ENCODE assay signal across 8 mouse cellular contexts in the genomic region with DNA sequence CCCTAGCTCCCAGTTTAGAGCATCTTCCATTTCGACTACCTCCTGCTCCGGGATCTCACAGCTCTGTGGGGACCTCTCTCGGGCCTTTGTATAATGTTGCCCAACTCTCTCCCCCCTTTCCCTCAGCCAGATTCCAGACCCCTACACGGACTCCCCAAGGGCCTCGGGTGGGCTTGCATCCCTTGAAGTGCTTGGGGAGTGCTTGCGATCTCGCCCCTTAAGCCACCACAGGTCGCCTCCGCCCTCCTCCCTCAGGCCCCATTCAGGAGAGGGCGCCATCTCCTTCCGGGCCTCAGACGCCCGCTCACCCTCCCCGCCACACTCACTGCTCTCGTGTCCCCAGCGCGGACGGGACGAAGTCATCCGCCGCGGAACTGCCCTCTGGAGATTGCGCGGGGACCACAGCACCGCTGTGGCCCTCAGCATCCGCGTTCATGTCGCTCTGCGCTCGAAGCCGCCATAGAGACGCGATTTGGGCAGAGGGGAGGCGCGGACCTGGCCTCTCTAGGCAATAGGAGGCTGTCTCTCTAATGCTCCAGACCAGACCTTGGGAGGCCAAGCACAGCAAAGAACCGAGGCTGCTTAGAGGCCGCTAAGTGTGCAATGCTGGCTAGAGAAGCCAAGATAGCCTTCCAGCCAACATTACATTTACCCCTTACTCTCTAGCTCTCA. TPM values are rescaled to one million over a fixed set of nuclear protein-coding genes. Genes with fewer than 3 reads are reported as not detected.
DNase-seq lines count a peak whose midpoint lies in the region; ATAC-seq and TF ChIP-seq lines count a peak whose summit lies in the region.

TSS of gene Eef1akmt2 (minus strand) at position 501 of the 672 bp plus-strand sequence.

- peak; percentile 80 for TF ChIP-seq POLR2A in testis, adult 2 months (IDR thresholded peaks at IDR 0.05; ENCODE audit: control insufficient read depth, low read depth, low read length)

- no peaks in the 10 kb centered on the region for H3K27me3 ChIP-seq in forebrain, embryonic 11.5 days (ENCODE audit: control insufficient read depth, insufficient read depth, low read length)
- H3K27me3 ChIP-seq in heart, postnatal 0 days (ENCODE audit: control insufficient read depth, insufficient read depth, low read length): no peaks in the 10 kb centered on the region
- no peaks in the 10 kb centered on the region for H3K27me3 ChIP-seq in liver, embryonic 16.5 days (ENCODE audit: control insufficient read depth, insufficient read depth, low read depth, low read length)
- H3K27me3 ChIP-seq in neural tube, embryonic 13.5 days: no peaks in the 10 kb centered on the region
- H3K27me3 ChIP-seq in testis, adult 2 months (ENCODE audit: control insufficient read depth, insufficient read depth, low read length): no peaks in the 10 kb centered on the region

- H3K9me3 ChIP-seq in forebrain, embryonic 11.5 days (ENCODE audit: control insufficient read depth, low read length): no peaks in the 10 kb centered on the region
- H3K9me3 ChIP-seq in heart, postnatal 0 days (replicated peaks; ENCODE audit: control insufficient read depth, low read length): no peaks in the 10 kb centered on the region
- no peaks in the 10 kb centered on the region for H3K9me3 ChIP-seq in liver, embryonic 16.5 days (replicated peaks; ENCODE audit: control insufficient read depth, low read length)
- H3K9me3 ChIP-seq in neural tube, embryonic 13.5 days: no peaks in the 10 kb centered on the region

- H3K36me3 ChIP-seq in forebrain, embryonic 11.5 days (ENCODE audit: control insufficient read depth, insufficient read depth, low read length): no peaks in the 10 kb centered on the region
- peaks cover 35% of the 10 kb centered on the region for H3K36me3 ChIP-seq in heart, postnatal 0 days (replicated peaks; ENCODE audit: control insufficient read depth, insufficient read depth, low read length)
- no peaks in the 10 kb centered on the region for H3K36me3 ChIP-seq in liver, embryonic 16.5 days (ENCODE audit: control insufficient read depth, insufficient read depth)
- peaks cover 30% of the 10 kb centered on the region for H3K36me3 ChIP-seq in neural tube, embryonic 13.5 days
- peaks cover 1% of the 10 kb centered on the region; the same call in 1 of the 2 replicates for H3K36me3 ChIP-seq in testis, adult 2 months (ENCODE audit: control insufficient read depth, insufficient read depth, low read length)

- peak; percentile 94 for ATAC-seq in forebrain, embryonic 11.5 days (replicated peaks; ENCODE audit: low FRiP score)
- peak; percentile 92 for ATAC-seq in heart, postnatal 0 days (ENCODE audit: insufficient read depth, low read depth)
- ATAC-seq in liver, embryonic 16.5 days (ENCODE audit: low read depth): peak; percentile 91
- peak; percentile 97 for ATAC-seq in neural tube, embryonic 13.5 days (ENCODE audit: low read depth)

- DNase-seq in CD8-positive naive resting alpha-beta T cell, adult 2 months (ENCODE audit: low read depth in 2 of 2, low spot score in 2 of 2): peak; percentile 65 to 72
- DNase-seq in c-Kit-positive CD71-negative TER-119-negative erythroid progenitor cells, embryonic 14.5 days (ENCODE audit: low read depth): peak; percentile 65
- peak; percentile 91 for DNase-seq in forebrain, embryonic 11.5 days (ENCODE audit: low spot score)
- DNase-seq in heart, postnatal 0 days (ENCODE audit: low spot score): peak; percentile 80
- DNase-seq in kidney, postnatal 4 days: peak; percentile 87 to 92

- H3K27ac ChIP-seq in forebrain, embryonic 11.5 days (ENCODE audit: low read depth, low read length): peak within 1 kb of the TSS; percentile 98
- peak within 1 kb of the TSS; percentile 95 for H3K27ac ChIP-seq in heart, postnatal 0 days (ENCODE audit: low read depth)
- H3K27ac ChIP-seq in liver, embryonic 16.5 days (ENCODE audit: low read length): peak within 1 kb of the TSS; percentile 90
- peak within 1 kb of the TSS; percentile 98 for H3K27ac ChIP-seq in neural tube, embryonic 13.5 days (replicated peaks)
- H3K27ac ChIP-seq in testis, adult 2 months (ENCODE audit: control insufficient read depth, insufficient read depth, low read depth, low read length): peak within 1 kb of the TSS; percentile 97

- peaks cover 5% of the 10 kb centered on the region; the same call in 1 of the 2 replicates for H3K4me1 ChIP-seq in forebrain, embryonic 11.5 days (replicated peaks; ENCODE audit: control insufficient read depth, insufficient read depth, low read length)
- peaks cover 7% of the 10 kb centered on the region; the same call in 1 of the 2 replicates for H3K4me1 ChIP-seq in heart, postnatal 0 days (ENCODE audit: control insufficient read depth, insufficient read depth)
- H3K4me1 ChIP-seq in liver, embryonic 16.5 days (ENCODE audit: control insufficient read depth, low read depth, low read length): peaks cover 8% of the 10 kb centered on the region
- peaks cover 14% of the 10 kb centered on the region for H3K4me1 ChIP-seq in neural tube, embryonic 13.5 days (replicated peaks)
- peaks cover 2% of the 10 kb centered on the region for H3K4me1 ChIP-seq in testis, adult 2 months (ENCODE audit: control insufficient read depth, insufficient read depth, low read length)

- peak within 1 kb of the TSS; percentile 76 for H3K4me3 ChIP-seq in forebrain, embryonic 11.5 days (ENCODE audit: low read depth, low read length)
- H3K4me3 ChIP-seq in heart, postnatal 0 days (ENCODE audit: low read depth, low read length): peak within 1 kb of the TSS; percentile 87
- H3K4me3 ChIP-seq in liver, embryonic 16.5 days (ENCODE audit: low read depth, low read length): peak within 1 kb of the TSS; percentile 83
- H3K4me3 ChIP-seq in neural tube, embryonic 13.5 days: peak within 1 kb of the TSS; percentile 67
- H3K4me3 ChIP-seq in testis, adult 2 months (ENCODE audit: control insufficient read depth, low read depth, low read length): peak within 1 kb of the TSS; percentile 100

- H3K4me2 ChIP-seq in forebrain, embryonic 11.5 days (ENCODE audit: low read depth, low read length, severe bottlenecking): peak within 1 kb of the TSS; percentile 66
- peak within 1 kb of the TSS; percentile 59 for H3K4me2 ChIP-seq in heart, postnatal 0 days (ENCODE audit: low read depth, low read length)
- H3K4me2 ChIP-seq in liver, embryonic 16.5 days (ENCODE audit: low read depth, low read length): peak within 1 kb of the TSS; percentile 74
- H3K4me2 ChIP-seq in neural tube, embryonic 13.5 days: peak within 1 kb of the TSS; percentile 67

- WGBS in forebrain, embryonic 11.5 days: under 1% methylated on average over 37 of the region's 37 CpGs
- under 1% methylated on average over 37 of the region's 37 CpGs for WGBS in heart, postnatal 0 days
- WGBS in liver, embryonic 16.5 days (ENCODE audit: insufficient replicate concordance): under 1% methylated on average over 37 of the region's 37 CpGs
- WGBS in neural tube, embryonic 13.5 days: under 1% methylated on average over 37 of the region's 37 CpGs

- 0 out of 2 replicates have a peak, but pooled peaks have one; percentile 25 for TF ChIP-seq CTCF in heart, postnatal 0 days (IDR thresholded peaks at IDR 0.05; ENCODE audit: low read depth)
- no peak for TF ChIP-seq CTCF in testis, adult 2 months (IDR thresholded peaks at IDR 0.05; ENCODE audit: control insufficient read depth, insufficient read depth, insufficient replicate concordance, low read depth, low read length)

- TF ChIP-seq EP300 in heart, postnatal 0 days (IDR thresholded peaks at IDR 0.05; ENCODE audit: low read depth): no peak

- peak within 1 kb of the TSS; percentile 97 for H3K9ac ChIP-seq in forebrain, embryonic 11.5 days (ENCODE audit: low read length)
- H3K9ac ChIP-seq in heart, postnatal 0 days (replicated peaks; ENCODE audit: low read depth, low read length): peak within 1 kb of the TSS; percentile 87
- peak within 1 kb of the TSS; percentile 86 for H3K9ac ChIP-seq in liver, embryonic 16.5 days (ENCODE audit: low read depth, low read length)
- peak within 1 kb of the TSS; percentile 80 for H3K9ac ChIP-seq in neural tube, embryonic 13.5 days

RNA-seq across cellular contexts. Expression of gene Eef1akmt2, which starts in this region (rescaled TPM):
- 80.7 and 91.7 TPM in 2 replicates for polyA plus RNA-seq in forebrain, embryonic 11.5 days (2014; fragmentation: Nextera tagmentation; extraction: Ambion mirVana)
- total RNA-seq in heart, postnatal 0 days (2014; rRNA removed; ENCODE audit: low replicate concordance): 21.1 and 22.7 TPM in 2 replicates
- 29.2 and 32.5 TPM in 2 replicates for polyA plus RNA-seq in heart, postnatal 0 days (2015; fragmentation: Nextera tagmentation; extraction: Ambion mirVana)
- 12.5 and 16.2 TPM in 2 replicates for polyA plus RNA-seq in liver, embryonic 16.5 days (2015; fragmentation: Nextera tagmentation; extraction: Ambion mirVana)
- 81.4 and 87.9 TPM in 2 replicates for polyA plus RNA-seq in neural tube, embryonic 13.5 days (2015; fragmentation: Nextera tagmentation; extraction: Ambion mirVana)
- 5.2 and 5.5 TPM in 2 replicates for polyA plus RNA-seq in testis, adult 2 months (2012; rRNA removed)

Comparison
In these comparisons a context has a peak if more than half of its experiments do, and no peak if none do; other contexts are left out.
1. Peak in every context shown above with its lines: DNase-seq, ATAC-seq, H3K4me3 ChIP-seq and H3K27ac ChIP-seq.